Mouse (Mus musculus) fat pad, adult 2 months (tissue): ENCODE measurements at regions not wholly inside any gene's neighbourhood (a gene's known extent, or its start where the extent isn't known, plus 50 kb on each side); places are given as distances from the start of the nearest gene placed in this dataset.

ENCODE experiments used
- DNase-seq: peaks from one replicate; pipeline ENCODE4 v3.0.0-alpha.2; 2011; ENCODE audit warnings: low read depth, low spot score; ENCODE audit errors: extremely low read depth

DNA sequence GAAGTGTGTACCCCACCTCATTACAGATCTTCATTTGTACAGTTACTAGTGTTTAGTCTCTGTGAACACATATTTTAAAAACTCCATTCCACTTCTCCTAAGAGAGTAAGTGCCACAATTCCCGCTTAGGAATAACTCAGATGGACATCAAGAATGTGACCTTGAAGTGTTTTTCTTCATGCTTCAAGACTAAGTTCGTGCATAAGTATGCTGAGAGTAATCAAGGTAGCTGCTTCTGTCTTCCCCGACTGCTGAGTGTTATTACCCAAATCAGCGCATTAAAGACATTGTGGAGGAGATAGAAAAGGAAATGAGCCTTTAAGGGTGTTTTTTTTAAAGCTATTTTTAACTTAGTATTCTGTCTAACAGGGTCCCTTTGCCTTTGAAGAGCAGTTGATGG, 565.1 kb upstream of the C030005K15Rik start:
- no peak for DNase-seq

DNA sequence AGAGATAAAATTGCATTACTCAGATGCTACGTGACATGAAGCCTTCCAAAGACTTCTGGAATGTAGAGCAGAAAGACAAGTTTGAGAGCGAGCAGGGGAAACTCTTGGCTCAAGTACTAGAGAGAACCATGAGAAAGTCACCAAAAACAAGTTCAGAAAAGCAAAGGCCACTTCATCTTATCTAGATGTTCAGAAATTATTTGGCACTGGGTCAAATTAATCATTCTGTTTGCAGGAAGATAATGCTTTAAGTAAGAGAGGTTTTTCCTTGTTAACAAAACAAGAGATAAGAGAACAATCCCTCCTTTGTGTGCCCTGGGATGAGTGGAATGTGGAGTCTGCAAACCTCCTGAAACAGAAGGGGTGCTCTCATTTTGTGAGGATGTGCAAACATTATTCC, 565.6 kb upstream of the C030005K15Rik start:
- DNase-seq: no peak

DNA sequence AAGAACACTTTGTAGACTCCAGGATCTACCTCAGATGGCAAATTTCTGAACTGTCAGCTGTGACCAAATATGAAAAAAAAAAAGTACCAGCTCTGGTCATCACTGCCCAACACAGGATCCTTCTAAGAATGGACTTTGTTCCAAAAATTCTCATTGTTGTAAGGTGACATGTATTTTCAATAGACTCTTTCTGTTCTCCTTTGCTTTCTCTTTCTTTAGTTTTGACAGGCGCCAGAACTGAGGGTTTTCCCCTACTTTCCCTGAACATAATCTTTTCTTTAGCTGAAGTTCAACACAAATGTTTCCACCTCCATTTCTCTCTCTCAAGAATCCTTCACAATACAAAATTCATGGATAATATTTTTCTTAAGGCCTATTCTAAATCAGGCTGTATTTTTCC, 579.1 kb upstream of the C030005K15Rik start:
- no peak for DNase-seq

DNA sequence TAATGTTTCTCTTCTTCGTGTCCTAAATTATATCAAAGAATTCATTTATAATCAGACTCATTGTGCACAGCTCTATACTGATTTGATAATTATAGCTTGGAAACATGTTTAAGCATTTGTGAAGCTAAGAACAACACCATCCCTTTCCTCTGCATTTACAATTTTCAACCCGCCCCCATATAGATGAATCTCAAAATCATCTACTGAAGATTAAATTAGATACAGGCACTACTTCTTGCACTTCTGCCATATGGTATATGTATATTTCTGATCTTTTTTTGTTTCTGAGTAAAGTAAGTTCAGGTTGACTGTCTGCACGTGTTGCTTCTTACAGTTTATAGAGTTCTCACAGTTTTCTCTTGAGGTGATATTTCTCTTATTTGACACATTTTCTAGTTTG, 583.1 kb upstream of the C030005K15Rik start:
- no peak for DNase-seq

DNA sequence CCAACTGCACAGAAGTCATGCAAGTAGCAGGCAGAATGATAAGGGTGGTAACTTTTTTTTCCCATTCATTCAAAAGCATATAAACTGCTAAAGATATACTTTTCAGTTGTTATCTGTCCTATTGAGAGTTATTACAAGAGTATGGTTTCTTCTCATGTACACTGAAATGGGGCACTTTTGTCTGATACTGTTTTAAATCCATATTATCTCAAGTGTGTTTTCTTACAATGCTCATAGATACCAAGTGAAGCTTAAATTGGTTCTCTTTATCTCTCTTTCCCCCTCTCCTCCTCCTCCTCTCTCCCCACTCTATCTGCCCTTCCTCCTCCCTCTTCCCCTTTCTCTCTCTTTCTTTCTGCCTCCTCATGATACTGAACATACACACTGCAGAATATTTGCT, 584.8 kb upstream of the C030005K15Rik start:
- DNase-seq: no peak

DNA sequence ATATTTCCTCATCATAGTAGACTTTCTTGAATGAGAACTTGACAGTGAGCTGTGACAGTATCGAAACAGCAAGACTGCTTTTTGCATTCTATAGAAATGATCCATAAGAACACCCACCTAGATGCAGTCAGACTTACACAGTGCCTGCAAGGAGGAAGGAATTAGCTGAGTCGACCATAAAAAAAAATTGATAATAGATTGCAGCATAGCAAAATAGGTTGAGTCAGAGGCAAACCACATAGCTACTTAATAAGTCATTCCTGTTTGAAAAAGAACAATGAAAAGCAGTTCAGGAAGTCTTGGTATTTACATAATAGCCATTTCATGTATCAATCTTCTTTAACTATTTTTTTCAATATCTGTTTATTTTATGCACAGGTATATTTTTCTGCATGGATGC, 591.9 kb upstream of the C030005K15Rik start:
- DNase-seq: no peak

DNA sequence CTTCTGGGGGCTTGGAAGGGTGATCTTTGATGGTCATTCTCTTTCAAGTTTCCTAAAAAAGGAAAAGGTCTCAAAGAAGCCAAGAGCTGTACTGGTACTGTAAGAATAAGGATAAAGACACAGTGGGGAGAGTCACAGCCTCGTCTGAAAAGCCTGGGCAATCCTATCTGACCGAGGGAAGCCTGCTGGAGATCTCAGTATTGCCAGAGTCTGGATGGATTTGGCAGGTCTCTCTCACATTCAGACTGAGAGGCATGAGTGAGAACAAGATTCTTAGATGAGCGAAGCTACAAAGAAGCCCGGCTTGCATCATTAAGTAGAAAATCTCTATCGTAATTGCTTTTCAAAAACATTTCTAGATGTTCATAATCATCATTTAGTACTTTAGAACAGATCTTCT, 590.4 kb upstream of the Atp2b1 start:
- no peak for DNase-seq

DNA sequence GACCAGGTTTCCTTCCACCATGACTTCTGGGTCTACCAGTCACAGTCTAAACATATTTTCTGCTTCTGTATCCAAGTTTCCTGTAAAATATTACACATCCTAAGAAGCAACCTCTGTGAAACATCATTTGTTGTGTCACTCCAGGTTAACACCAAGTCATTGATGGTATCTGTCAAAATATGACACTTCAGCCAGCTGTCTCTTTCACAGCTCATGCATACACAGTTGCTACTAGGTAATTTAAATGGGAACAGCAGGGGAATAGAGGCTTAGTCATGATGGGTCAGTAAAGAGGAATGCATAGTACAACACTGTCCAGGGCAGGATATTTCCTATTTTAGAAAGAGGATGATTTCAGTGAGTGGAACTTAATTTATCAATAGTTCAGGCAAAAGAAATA, 589.6 kb upstream of the Atp2b1 start:
- DNase-seq: no peak

DNA sequence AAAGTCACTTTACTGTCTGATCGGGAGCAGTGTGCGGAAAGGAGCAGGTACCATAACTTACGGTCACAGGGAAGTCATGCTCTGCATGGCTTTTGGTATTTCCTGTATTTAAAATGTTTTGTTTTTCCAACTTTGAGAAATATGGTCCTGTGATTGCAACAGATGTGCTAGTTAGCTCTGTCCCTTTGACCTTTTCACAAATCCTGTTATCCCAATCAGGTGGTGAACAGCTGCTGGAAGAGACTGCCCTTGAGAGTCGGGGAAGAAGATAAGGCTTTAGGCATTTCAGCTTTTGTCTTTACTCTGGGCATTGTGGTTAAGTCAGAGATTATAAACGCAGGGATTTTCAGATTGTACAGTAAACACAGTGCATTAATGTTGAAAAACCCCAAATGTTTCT, 588.5 kb upstream of the Atp2b1 start:
- no peak for DNase-seq

DNA sequence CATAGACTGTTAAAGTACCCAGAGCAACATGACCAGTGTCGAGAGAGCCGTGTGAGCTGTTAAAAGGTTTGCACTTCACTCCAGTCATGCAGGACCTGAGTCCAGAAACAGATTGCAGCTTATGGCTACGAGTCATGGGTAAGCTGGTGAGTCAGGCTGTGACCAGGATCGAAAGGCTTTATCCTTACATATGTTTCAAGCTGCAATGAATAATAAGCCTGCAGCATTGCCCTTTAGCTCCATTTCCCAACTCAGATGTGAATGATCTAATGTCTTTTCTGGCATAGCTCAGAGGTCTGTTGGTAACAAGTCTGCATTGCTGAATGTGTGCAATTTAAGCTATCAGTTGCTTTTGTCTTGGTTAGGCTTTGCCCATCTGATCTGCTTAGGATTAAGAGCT, 581.5 kb upstream of the Atp2b1 start:
- DNase-seq: peak; percentile 91

DNA sequence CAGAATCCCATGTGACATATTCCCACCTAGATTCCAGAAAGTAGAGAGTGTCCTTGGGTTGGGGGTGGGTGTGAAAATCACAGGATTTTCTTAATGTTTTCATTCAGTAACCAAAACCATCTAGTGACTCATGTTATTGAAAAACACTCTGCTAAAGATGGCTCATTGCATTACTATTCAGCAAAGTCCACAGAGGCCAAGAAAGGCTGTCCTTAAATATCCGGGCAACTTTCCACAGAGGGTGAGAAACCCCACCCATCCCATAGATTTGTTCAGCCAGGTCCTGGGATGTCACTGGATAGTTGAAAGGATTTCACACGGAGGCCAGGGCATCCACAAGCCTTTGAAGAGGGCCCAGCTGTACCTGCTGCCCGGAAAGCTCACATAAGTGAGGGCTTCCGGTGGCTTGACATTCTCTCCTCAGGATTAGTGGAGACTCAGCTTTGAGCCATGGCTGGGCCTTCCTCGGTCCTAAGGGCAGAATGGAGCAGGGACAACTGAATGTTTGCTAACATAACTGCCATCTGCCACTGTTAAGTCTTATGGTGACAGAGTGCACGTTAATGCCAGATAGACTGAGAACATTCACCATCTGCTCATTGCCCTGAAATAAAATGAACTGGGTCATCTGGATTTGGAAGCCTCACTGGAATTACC, 580.7 kb upstream of the Atp2b1 start:
- DNase-seq: no peak

DNA sequence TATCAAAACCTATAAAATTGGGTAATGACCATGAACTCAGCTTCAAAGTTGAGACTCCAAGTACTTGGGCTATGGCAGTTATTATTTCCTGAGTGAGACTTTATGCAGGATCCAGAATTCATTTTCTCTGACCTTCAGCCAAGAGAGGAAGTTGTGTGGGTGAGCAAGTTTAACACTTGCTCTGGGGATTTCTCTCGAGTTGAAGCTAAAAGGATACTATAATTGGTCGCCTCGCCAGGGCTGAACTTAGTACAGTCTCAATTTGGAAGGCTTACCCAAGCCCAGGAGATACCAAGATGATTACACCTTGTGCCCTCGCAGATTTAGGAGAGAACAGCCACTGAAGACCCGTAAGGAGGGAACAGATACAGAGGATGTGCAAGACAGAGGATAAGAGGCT, 570.4 kb upstream of the Atp2b1 start:
- no peak for DNase-seq

DNA sequence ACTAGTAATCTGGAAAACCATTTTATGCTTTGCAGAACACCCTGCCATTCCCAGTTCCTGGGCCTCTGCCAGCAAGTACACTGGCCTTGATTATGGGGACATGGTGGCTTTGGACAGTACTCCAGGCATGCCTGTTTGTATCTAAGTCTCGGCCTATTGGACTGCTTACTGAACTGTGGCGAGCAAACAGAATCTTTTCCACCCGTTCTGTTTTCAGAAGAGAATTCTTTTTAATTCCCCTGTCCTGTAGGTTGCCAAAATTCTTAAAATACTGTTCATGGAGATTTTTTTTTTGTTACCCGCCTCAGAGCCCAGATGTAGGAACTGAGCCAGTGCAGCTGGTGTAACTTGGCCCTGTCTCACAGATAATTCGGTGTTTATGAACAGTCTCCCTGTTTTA, 564.7 kb upstream of the Atp2b1 start:
- no peak for DNase-seq

DNA sequence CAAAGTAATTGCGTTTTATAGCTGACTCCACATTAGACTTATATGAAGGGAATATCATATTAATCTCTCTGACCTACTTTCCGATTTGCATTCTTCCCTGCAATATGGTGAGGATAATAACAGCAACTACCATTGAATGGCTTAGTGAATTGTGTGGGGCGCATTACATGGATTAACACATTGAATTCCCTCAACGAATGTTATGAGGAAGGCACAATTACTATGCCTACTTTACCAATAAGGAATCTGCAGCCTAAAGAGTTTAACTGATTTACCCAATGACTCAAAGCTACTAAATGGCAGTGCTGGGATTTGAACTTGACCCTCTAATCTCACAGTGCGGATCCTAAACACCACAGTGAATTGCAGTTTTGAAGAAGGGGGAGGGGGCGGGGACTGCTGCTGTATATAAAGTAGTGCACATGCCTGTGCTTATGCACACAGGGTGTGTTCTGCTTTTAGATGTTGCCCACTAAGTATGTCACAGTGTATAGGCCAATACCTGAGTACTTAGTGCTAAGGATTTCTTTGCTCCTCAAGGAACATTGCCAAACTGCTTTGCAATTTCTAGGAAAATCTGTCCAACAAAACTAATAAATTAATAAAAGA, 563.8 kb upstream of the Atp2b1 start:
- DNase-seq: no peak

DNA sequence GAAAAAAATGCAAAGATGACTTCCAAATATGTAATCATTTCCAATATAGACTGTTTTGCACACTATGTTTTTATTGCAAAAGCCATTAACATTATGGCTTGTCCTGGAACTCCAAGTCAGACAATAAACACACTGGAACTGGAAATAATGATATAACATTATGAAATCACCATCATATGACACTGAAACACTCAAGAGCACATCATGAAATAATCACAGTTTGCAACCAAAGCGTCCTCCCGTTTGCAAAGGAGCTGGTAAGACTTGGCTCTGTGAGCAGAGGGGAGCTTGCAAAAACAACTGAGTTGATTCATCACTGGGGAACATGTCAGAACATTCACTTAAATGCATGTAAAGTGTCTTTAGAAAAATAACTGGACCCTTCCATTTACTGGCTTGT, 562.1 kb upstream of the Atp2b1 start:
- no peak for DNase-seq

DNA sequence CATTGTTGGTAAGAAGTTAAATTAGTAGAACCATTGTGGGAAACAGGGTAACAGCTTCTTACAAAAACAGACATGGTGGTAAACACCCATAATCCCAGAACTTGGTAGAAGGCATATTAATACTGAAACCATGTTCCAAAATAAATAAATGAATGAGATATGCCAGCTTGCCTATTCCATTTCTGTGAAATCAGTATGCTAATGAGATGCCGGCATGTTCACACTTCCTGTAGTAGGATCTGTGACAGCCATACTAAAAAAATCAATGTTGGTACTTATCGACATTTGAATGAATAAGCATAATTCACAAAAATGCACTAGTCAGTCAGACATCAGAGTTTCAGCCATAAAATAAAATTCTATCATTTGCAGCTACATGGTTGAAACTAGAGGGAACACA, 559.7 kb upstream of the Atp2b1 start:
- no peak for DNase-seq

DNA sequence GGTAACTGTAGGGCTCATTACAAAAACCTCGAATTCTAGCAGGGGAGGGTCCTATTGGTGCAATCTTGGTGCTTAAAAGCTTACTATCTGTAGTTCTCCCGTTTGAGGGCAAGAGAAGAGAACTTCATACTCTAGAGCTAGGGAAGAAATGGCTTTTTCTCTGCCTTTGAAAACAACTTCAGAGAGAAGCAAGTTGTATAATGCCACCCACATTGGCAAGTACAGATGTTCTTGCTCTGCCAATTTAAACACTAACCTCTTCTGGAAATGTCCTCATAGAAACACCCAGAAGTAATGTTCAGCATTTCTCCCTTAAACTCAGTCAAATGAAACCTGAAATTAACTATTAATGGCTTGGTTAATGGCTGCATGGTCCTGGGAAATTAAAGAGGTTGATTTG, 549.6 kb upstream of the Atp2b1 start:
- DNase-seq: no peak

DNA sequence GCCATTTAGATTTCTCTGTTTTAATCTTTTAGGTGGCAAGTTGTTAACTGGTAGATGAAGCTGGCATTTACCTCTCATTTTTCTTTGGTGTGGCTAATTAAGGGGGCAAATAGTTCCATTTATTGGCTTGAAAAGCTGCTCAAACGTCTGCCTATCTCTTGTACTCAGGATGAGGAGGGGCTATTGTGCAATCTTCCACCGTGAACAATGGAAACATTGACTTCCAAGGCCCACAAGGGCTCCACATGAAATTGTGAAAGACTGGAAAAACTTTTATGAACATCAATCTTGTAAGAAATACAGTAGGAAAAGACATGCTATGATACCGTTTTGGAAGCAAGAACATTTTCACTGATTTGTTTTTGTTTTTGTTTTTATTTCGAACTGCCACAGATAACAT, 541.6 kb upstream of the Atp2b1 start:
- DNase-seq: no peak

DNA sequence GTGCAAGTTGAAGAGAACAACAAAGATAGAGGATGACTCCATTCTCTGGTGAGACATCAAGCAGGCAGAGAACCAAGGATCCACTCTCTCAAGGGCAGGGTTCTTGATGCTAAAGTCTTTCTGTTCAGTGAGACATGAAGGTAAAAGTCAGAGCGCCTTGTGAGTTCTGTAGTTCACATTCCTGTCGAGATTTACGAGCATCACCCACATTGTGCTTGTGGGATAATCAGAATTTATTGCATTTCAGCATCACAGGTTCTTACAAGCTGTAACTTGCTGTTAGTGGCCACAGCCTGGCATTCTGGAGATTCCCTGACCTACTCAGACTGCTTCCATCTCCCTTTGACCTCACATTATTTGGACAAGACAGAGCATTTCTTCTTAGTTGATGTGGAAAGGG, 540.9 kb upstream of the Atp2b1 start:
- DNase-seq: peak; percentile 85

DNA sequence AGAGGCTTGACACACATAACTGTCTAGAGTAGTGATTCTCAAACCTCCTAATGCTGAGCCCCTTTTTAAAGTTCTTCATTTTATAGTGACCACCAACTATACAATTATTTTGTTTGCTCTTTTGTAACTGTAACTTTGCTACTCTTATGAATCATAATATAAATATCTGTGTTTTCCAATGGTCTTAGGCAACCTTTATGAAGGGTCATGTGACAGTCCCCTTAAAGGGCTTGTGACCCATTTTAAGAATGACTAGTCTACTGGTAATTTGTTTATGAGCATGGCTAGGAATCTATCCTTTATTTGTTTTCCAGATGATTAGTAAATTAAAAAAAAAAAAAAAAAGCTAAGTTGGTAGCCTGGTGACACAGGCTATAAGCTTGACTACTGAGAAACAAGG, 539.5 kb upstream of the Atp2b1 start:
- no peak for DNase-seq

DNA sequence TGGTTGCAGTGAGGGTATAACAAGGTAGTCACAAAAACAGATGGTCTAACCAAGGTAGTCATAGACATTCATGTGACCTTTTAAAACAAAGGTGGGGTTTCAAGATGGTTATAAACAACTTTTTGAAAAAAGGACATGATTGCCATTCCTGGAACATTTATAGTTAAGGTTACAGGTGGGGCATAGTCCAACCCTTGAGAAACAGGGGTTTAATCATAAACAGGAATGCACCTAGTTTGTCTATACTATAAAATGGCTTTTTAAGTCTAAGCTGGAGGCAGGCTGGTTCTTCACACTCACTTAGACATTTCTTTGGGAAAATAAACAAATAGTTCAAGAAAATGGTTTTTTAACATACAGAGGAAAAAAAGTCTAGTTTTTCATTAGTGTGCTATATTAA, 525.7 kb upstream of the Atp2b1 start:
- DNase-seq: no peak

DNA sequence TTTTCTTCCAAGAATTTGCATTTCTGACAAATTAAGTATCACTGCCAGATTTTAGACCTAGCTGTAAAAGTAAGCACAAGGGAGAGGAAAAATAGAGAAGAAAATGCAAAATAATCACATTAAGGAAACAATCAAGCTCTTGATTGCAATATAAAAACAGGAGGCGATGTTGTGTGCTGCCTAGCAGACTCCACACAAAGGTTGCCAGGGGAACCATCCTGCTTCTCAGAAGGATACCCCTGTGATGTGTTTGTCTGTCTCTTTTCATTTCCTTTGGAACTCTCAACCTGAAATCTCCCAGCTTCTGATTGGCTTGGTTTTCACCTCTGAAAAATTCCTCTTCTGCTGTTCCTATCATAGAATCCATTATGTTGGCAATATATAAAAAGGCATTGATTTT, 514.3 kb upstream of the Atp2b1 start:
- DNase-seq: no peak
